Mouse (Mus musculus) cerebellum, adult 2 months (tissue): ENCODE measurements at regions not wholly inside any gene's neighbourhood (a gene's known extent, or its start where the extent isn't known, plus 50 kb on each side); places are given as distances from the start of the nearest gene placed in this dataset.
A peak's percentile ranks its signal among the peaks of the same experiment; 100 is the strongest.

Source experiments
- DNase-seq, 2 experiments: peaks; one replicate each; pipeline ENCODE4 v3.0.0; 2021
- H3K27ac ChIP-seq: fragments of 200-500 bp; 2 replicates; pipeline ENCODE4 v1.5.1; 2012; ENCODE audit warnings: low read length, control low read depth, inconsistent platforms; ENCODE audit not compliant: insufficient read depth
- H3K27me3 ChIP-seq: fragments of 200-500 bp; 2 replicates; pipeline ENCODE4 v1.6.1; 2012; ENCODE audit warnings: inconsistent platforms, mild to moderate bottlenecking, low read length, moderate library complexity; ENCODE audit not compliant: control insufficient read depth, insufficient read depth
- H3K4me1 ChIP-seq: fragments of 200-500 bp; 2 replicates; pipeline ENCODE4 v1.6.1; 2011; ENCODE audit warnings: low read length; ENCODE audit not compliant: control insufficient read depth, insufficient read depth
- H3K4me3 ChIP-seq: fragments of 200-500 bp; replicated peaks from 2 replicates; pipeline ENCODE3; 2011; ENCODE audit warnings: mild to moderate bottlenecking, low read depth, low read length, control low read depth; ENCODE audit not compliant: insufficient read depth
- CTCF ChIP-seq: fragments of 200-500 bp; IDR thresholded peaks from 2 replicates; pipeline ENCODE4 v1.5.1; 2011; ENCODE audit warnings: low read depth, mild to moderate bottlenecking, control low read depth, low read length, moderate library complexity, borderline replicate concordance; ENCODE audit not compliant: insufficient read depth
- POLR2A ChIP-seq: fragments of 200-500 bp; IDR thresholded peaks from 2 replicates; pipeline ENCODE4 v1.6.1; 2011; ENCODE audit warnings: low read length, control low read depth, borderline replicate concordance; ENCODE audit not compliant: insufficient read depth
- WGBS: fragments of 180-500 bp; shearing (Covaris S2); methylation state at CpG from one replicate; pipeline ENCODE4 v1.1.7; 2018; 5-methylcytosine and 5-hydroxymethylcytosine counted together

- Histone ChIP-seq H3K27me3 (no peaks in the 10 kb centered on the region), H3K27ac (no peak overlapping the region), H3K4me3 (no peak overlapping the region), H3K4me1 (no peaks in the 10 kb centered on the region)
- DNase-seq: no peak
- TF ChIP-seq CTCF (no peak), POLR2A (no peak)
- WGBS: 75% methylated on average over 1 of the region's 1 CpGs
Measured at GRCm38 (mm10) chr7:138758386-138758785, 87.5 kb upstream of the Ppp2r2d start.

- H3K4me1 ChIP-seq: no peaks in the 10 kb centered on the region; the same call in 1 of the 2 replicates
- TF ChIP-seq POLR2A: no peak
- no peak for TF ChIP-seq CTCF
- no peaks in the 10 kb centered on the region for H3K27me3 ChIP-seq
- WGBS: 67% methylated on average over 2 of the region's 2 CpGs
- DNase-seq: no peak
- no peak overlapping the region for H3K4me3 ChIP-seq
- no peak overlapping the region for H3K27ac ChIP-seq
Measured at GRCm38 (mm10) chr7:138748442-138748841, 97.4 kb upstream of the Ppp2r2d start.

GRCm38 (mm10) chr7:138746616-138747015 lies 99.3 kb upstream of the Ppp2r2d start:
- Histone ChIP-seq H3K27me3 (no peaks in the 10 kb centered on the region), H3K4me1 (no peaks in the 10 kb centered on the region; the same call in 1 of the 2 replicates), H3K27ac (no peak overlapping the region), H3K4me3 (no peak overlapping the region)
- TF ChIP-seq CTCF (no peak), POLR2A (no peak)
- WGBS: 61% methylated on average over 8 of the region's 8 CpGs
- DNase-seq: no peak

- Histone ChIP-seq H3K4me3 (no peak overlapping the region), H3K27ac (no peak overlapping the region), H3K4me1 (no peaks in the 10 kb centered on the region), H3K27me3 (no peaks in the 10 kb centered on the region)
- TF ChIP-seq POLR2A (no peak), CTCF (no peak)
- no peak for DNase-seq
- 55% methylated on average over 4 of the region's 4 CpGs for WGBS
Measured at GRCm38 (mm10) chr7:138742516-138742845, 103.4 kb upstream of the Ppp2r2d start.

GRCm38 (mm10) chr7:138741816-138742515 lies 103.9 kb upstream of the Ppp2r2d start:
- H3K4me3 ChIP-seq: no peak overlapping the region
- WGBS: 25% methylated on average over 7 of the region's 7 CpGs

GRCm38 (mm10) chr7:138734254-138734653 lies 111.6 kb upstream of the Ppp2r2d start:
- WGBS: 47% methylated on average over 4 of the region's 4 CpGs
- Histone ChIP-seq H3K27ac (no peak overlapping the region), H3K27me3 (no peaks in the 10 kb centered on the region), H3K4me3 (no peak overlapping the region), H3K4me1 (peaks cover 3% of the 10 kb centered on the region; the same call in 1 of the 2 replicates)
- TF ChIP-seq CTCF (peak; percentile 47), POLR2A (no peak)
- peak in 1 of 2 experiments; percentile 30 for DNase-seq

More at GRCm38 (mm10) chr7:138741816-138742515, 103.9 kb upstream of the Ppp2r2d start:
- Histone ChIP-seq H3K4me1 (no peaks in the 10 kb centered on the region), H3K27ac (no peak overlapping the region), H3K27me3 (no peaks in the 10 kb centered on the region)
- DNase-seq: no peak
- TF ChIP-seq CTCF (no peak), POLR2A (no peak)

GRCm38 (mm10) chr7:138724829-138725228 lies 121.0 kb upstream of the Ppp2r2d start:
- Histone ChIP-seq H3K4me3 (no peak overlapping the region), H3K4me1 (peaks cover 3% of the 10 kb centered on the region; the same call in 1 of the 2 replicates), H3K27me3 (no peaks in the 10 kb centered on the region), H3K27ac (no peak overlapping the region)
- 86% methylated on average over 2 of the region's 2 CpGs for WGBS
- DNase-seq: no peak
- no peak for TF ChIP-seq POLR2A
- TF ChIP-seq CTCF: no peak

- Histone ChIP-seq H3K27me3 (no peaks in the 10 kb centered on the region), H3K4me3 (no peak overlapping the region), H3K4me1 (no peaks in the 10 kb centered on the region), H3K27ac (no peak overlapping the region)
- DNase-seq: no peak
- WGBS: 55% methylated on average over 5 of the region's 5 CpGs
- TF ChIP-seq CTCF (no peak), POLR2A (no peak)
Measured at GRCm38 (mm10) chr7:138719608-138720007, 126.3 kb upstream of the Ppp2r2d start.
